Mouse (Mus musculus): Measurements from ENCODE around the gene Tlx1.

DNA sequence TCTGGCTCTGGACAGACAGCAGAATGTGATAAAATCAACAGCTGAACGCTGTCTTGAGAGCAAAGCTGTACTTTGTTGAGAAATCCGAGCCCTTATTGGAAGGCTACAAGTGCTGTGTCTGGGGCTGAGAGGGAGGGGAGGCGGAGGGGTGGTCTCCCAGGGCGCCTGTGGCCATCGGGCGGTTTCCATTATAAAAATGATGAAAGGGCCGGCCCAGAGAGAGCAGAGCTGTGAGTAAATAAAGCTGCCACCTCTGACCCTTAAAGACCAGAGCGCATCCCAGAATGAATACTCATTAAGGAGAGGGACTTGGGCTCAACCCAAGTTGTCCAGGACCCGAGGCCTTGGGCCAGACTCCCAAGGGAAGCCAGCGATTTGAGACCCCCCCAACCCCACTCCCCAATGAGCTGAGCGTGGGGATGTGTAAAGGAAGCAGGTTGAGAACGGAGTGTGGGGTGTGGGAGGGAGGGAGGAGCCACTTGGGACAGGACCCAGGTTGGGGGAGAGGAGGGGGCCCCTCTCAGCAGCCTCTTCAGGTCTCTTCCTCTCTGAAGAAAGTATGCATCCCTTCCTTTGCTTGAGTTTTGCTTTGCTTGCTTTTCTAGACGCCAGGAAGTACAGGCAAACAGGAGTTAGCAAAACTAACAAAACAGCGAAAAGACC is 18.4 kb upstream of the Tlx1 start:
- TF ChIP-seq EP300 (IDR thresholded peaks at IDR 0.05; ENCODE audit: insufficient read depth, low read depth, low read length): no peak
- no peak for TF ChIP-seq CTCF (IDR thresholded peaks at IDR 0.05; ENCODE audit: low read depth, low read length)

All from ES-Bruce4 (cell line).